Mouse (Mus musculus) stomach, postnatal 0 days (tissue): ENCODE data around the gene Mrnip. TPM values are rescaled to one million over a fixed set of nuclear protein-coding genes. Genes with fewer than 3 reads are reported as not detected.

ENCODE experiments used
- ATAC-seq: fragments of 200-750 bp; cut with Nextera tagmentation; 2 replicates; pipeline ENCODE4 v1.8.0; 2017; ENCODE audit not compliant: low FRiP score, low TSS enrichment
- DNase-seq: peaks from one replicate; pipeline ENCODE4 v3.0.0-alpha.2; 2016; ENCODE audit warnings: low spot score
- H3K27ac ChIP-seq: fragments of 300-500 bp; sonication (generic); replicated peaks from 2 replicates; pipeline ENCODE4 v1.5.1; 2014; ENCODE audit warnings: mild to moderate bottlenecking, control low read depth
- H3K27me3 ChIP-seq: fragments of 300-500 bp; sonication (generic); 2 replicates; pipeline ENCODE4 v1.6.1; 2014; ENCODE audit warnings: low read length; ENCODE audit not compliant: control insufficient read depth, insufficient read depth
- H3K36me3 ChIP-seq: fragments of 300-500 bp; sonication (generic); 2 replicates; pipeline ENCODE4 v1.6.1; 2014; ENCODE audit warnings: low read length, mixed read lengths; ENCODE audit not compliant: control insufficient read depth, insufficient read depth
- H3K4me1 ChIP-seq: fragments of 300-500 bp; sonication (generic); replicated peaks from 2 replicates; pipeline ENCODE4 v1.6.1; 2014; ENCODE audit warnings: antibody characterized with exemption; ENCODE audit not compliant: control insufficient read depth, insufficient read depth
- H3K4me2 ChIP-seq: fragments of 300-500 bp; sonication (generic); replicated peaks from 2 replicates; pipeline ENCODE4 v1.6.1; 2014; ENCODE audit warnings: low read depth, mild to moderate bottlenecking, control low read depth, moderate library complexity
- H3K4me3 ChIP-seq: fragments of 300-500 bp; sonication (generic); 2 replicates; pipeline ENCODE4 v1.5.1; 2014; ENCODE audit warnings: low read depth, low read length, control low read depth
- H3K9ac ChIP-seq: fragments of 300-500 bp; sonication (generic); 2 replicates; pipeline ENCODE4 v1.6.1; 2014; ENCODE audit warnings: mild to moderate bottlenecking, low read length, control low read depth, mixed read lengths
- H3K9me3 ChIP-seq: fragments of 300-500 bp; sonication (generic); 2 replicates; pipeline ENCODE4 v1.6.1; 2016; ENCODE audit warnings: low read length; ENCODE audit not compliant: control insufficient read depth
- CTCF ChIP-seq: IDR thresholded peaks from 2 replicates; pipeline ENCODE4 v1.5.1; 2016; ENCODE audit warnings: antibody characterized with exemption, low read depth, mild to moderate bottlenecking, moderate library complexity
- EP300 ChIP-seq: optimal IDR thresholded peaks from 2 replicates; pipeline ENCODE3; 2016; ENCODE audit warnings: antibody characterized with exemption
- WGBS: fragments of 180-500 bp; shearing (Covaris S2); extraction: QIAGEN DNeasy Blood & Tissue Kit; methylation state at CpG from one replicate; pipeline ENCODE4 v1.1.7; 2014; 5-methylcytosine and 5-hydroxymethylcytosine counted together
- polyA plus RNA-seq: library from polyadenylated mRNA; unstranded; fragments of >200 nt; fragmentation: Nextera tagmentation; extraction: Ambion mirVana; gene quantifications from 2 replicates; pipeline ENCODE4 v1.2.1, GENCODE M21; 2015

Mrnip gene
- polyA plus RNA-seq, 1 experiment from 2014 or later: 6.1 TPM

GRCm38 (mm10) chr11:50180478-50181231, 6.4 kb downstream of the Mrnip start:
- 69% methylated on average over 6 of the region's 6 CpGs for WGBS
- no peak overlapping the region for H3K27ac ChIP-seq
- ATAC-seq (no peak), DNase-seq (no peak)
- H3K27me3 ChIP-seq: no peaks in the 10 kb centered on the region
- no peak overlapping the region for H3K4me2 ChIP-seq
- no peak overlapping the region for H3K4me3 ChIP-seq
- no peaks in the 10 kb centered on the region for H3K9me3 ChIP-seq
- no peak overlapping the region for H3K9ac ChIP-seq
- no peak for TF ChIP-seq EP300
- no peak for TF ChIP-seq CTCF
- H3K36me3 ChIP-seq: no peaks in the 10 kb centered on the region
- no peaks in the 10 kb centered on the region for H3K4me1 ChIP-seq

DNA sequence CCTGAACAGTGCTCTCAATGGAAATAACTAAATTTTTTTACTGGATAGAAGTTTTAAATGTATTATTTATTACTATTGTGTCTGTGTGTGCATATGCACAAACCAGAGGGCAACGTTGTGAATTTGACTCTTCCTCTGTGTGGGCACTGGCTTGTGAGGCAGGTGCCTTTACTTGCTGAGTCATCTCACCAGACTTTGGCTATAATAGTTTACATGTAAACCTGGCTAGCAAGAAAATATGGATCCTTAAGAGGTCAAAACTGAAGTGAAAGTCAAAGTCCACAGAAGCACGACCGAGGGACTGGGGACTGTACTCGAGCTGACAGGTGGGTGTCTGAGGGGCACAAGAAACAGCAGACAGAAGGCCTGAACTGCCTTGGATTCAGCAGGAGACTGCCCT, 8.5 kb downstream of the Mrnip start:
- Histone ChIP-seq H3K27ac (no peak overlapping the region), H3K4me2 (no peak overlapping the region), H3K9ac (no peak overlapping the region), H3K27me3 (no peaks in the 10 kb centered on the region), H3K4me3 (no peak overlapping the region), H3K36me3 (no peaks in the 10 kb centered on the region), H3K9me3 (no peaks in the 10 kb centered on the region), H3K4me1 (no peaks in the 10 kb centered on the region)
- 79% methylated on average over 4 of the region's 4 CpGs for WGBS
- DNase-seq: no peak
- TF ChIP-seq EP300: no peak
- no peak for TF ChIP-seq CTCF
- ATAC-seq: no peak

- 70% methylated on average over 3 of the region's 3 CpGs for WGBS
- DNase-seq: no peak
- TF ChIP-seq CTCF (no peak), EP300 (no peak)
- Histone ChIP-seq H3K36me3 (no peaks in the 10 kb centered on the region), H3K9ac (no peak overlapping the region), H3K9me3 (no peaks in the 10 kb centered on the region), H3K4me1 (no peaks in the 10 kb centered on the region), H3K27me3 (no peaks in the 10 kb centered on the region), H3K4me2 (no peak overlapping the region), H3K27ac (no peak overlapping the region), H3K4me3 (no peak overlapping the region)
- ATAC-seq: 0 out of 2 replicates have a peak, but pooled peaks have one; percentile 50
Measured at GRCm38 (mm10) chr11:50184788-50185187, 10.5 kb downstream of the Mrnip start.

- H3K9ac ChIP-seq: no peak overlapping the region
- H3K4me1 ChIP-seq: no peaks in the 10 kb centered on the region
- H3K27ac ChIP-seq: no peak overlapping the region
- TF ChIP-seq CTCF: no peak
- TF ChIP-seq EP300: no peak
- no peak overlapping the region for H3K4me2 ChIP-seq
- ATAC-seq (no peak; the same call in 1 of the 2 replicates), DNase-seq (no peak)
- no peaks in the 10 kb centered on the region for H3K27me3 ChIP-seq
- 54% methylated on average over 7 of the region's 7 CpGs for WGBS
- H3K4me3 ChIP-seq: no peak overlapping the region
- H3K36me3 ChIP-seq: no peaks in the 10 kb centered on the region
- no peaks in the 10 kb centered on the region for H3K9me3 ChIP-seq
Measured at GRCm38 (mm10) chr11:50188682-50189081, 14.4 kb downstream of the Mrnip start.

GRCm38 (mm10) chr11:50190362-50190761, 16.1 kb downstream of the Mrnip start:
- Histone ChIP-seq H3K4me2 (no peak overlapping the region), H3K27ac (no peak overlapping the region), H3K4me3 (no peak overlapping the region), H3K27me3 (no peaks in the 10 kb centered on the region), H3K4me1 (no peaks in the 10 kb centered on the region), H3K9ac (no peak overlapping the region), H3K36me3 (no peaks in the 10 kb centered on the region), H3K9me3 (no peaks in the 10 kb centered on the region)
- DNase-seq: no peak
- WGBS: 69% methylated on average over 4 of the region's 4 CpGs
- ATAC-seq: no peak
- TF ChIP-seq CTCF (no peak), EP300 (no peak)

DNA sequence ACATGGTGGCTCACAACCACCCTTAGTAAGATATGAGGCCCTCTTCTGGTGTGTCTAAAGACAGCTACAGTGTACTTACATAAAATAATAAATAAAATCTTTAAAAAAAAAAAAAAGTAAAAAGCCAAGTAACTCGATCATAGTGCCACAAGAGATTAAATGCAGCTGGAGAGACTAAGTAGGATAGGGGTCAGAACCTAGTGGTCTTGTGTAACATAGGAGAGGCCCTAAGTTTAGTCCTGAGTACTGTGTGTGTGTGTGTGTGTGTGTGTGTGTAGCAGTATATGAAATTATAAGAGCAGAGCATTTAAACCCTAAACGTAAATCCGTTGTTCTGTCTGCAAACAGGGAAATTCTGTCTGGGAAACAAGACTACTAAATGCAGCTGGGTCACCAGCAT, 18.0 kb downstream of the Mrnip start:
- H3K4me2 ChIP-seq: no peak overlapping the region
- H3K27ac ChIP-seq: no peak overlapping the region
- ATAC-seq (no peak), DNase-seq (no peak)
- H3K4me1 ChIP-seq: no peaks in the 10 kb centered on the region
- H3K36me3 ChIP-seq: no peaks in the 10 kb centered on the region
- no peak overlapping the region for H3K9ac ChIP-seq
- H3K27me3 ChIP-seq: no peaks in the 10 kb centered on the region
- H3K9me3 ChIP-seq: no peaks in the 10 kb centered on the region
- TF ChIP-seq CTCF (no peak), EP300 (no peak)
- H3K4me3 ChIP-seq: no peak overlapping the region
- 75% methylated on average over 3 of the region's 3 CpGs for WGBS
